Mouse (Mus musculus): ENCODE results near the gene Kif13a. TPM values are rescaled to one million over a fixed set of nuclear protein-coding genes. Genes with fewer than 3 reads are reported as not detected.

The Kif13a gene
- total RNA-seq, 2 experiments from 2014 or later, result 21.2 to 46.9 TPM

DNA sequence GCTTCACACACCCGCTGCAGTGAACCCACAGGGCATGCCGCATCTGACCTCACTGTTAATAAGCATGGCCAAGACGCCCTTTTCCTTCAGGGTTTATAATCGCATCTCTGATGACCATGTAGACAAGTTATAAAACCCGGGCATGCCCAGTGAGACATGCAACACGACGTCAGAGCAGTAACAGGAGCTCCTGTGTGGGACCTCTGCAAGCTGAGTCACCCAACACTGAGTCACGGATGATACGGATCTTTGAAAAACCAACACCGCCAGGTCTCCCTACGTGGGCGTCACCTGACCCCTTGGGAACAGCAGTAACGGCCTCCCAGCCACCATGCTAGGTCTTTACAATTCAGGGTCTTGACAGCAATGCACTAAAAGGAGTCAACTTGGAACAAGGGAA lies 89.0 kb downstream of the Kif13a start:
- no peak for ATAC-seq (ENCODE audit: poor library complexity, severe bottlenecking)

DNA sequence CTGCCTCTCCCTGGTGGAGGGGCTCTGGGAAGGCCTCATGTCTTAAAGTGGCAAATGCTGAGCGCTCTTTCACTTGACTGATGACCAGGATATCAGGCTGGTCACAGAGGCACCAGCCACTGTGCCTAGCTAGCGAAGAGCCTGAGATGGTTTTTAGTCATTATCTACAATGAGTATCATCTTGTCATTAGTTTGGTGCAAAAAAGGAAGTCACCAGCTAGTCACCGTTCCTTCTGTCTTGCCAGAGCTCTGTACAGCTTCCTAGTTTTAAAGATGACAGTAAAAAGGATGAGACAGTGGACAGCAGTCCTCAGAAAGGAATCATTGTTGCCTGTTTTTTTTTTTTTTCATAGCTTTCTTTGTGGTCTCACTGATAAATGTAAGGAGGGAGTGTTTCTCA lies 90.4 kb downstream of the Kif13a start:
- no peak for ATAC-seq (ENCODE audit: poor library complexity, severe bottlenecking)

DNA sequence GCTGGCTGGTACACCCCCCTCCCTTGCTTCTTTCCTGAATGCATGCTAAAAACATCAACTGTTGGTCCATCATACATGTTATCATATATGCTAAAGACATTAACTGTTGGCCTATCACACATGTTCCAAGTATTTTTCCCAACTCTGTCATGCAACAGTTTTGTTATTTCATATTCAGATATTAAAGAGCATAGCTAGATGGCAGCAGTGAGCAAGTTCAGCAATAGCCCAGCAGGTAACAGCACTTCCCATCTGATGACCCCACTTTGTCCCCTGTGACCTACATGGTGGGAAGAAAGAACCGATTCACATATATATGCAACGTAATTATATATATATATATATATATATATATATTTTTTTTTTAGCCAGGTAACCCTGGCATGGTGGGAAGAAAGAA lies 91.1 kb downstream of the Kif13a start:
- ATAC-seq (ENCODE audit: poor library complexity, severe bottlenecking), result no peak; the same call in 1 of the 2 replicates

DNA sequence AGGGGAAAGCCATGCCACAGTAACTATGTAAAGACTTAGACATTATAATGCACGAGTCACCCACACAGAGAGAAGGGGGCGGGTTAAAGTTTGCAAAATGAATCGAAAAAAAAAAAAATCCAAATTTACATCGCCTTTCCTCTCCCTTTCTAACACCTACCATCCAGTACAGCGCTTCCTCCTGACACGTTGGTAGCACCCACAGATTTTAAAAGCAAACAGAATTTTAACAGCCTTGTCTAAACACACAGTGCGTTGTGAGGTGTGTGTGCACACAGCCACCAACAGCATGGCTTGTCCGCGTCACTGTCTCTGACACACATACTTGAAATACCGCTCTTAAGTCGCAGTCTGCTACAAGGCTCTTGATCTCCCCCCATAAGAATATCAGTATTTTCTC lies 94.3 kb downstream of the Kif13a start:
- ATAC-seq (ENCODE audit: poor library complexity, severe bottlenecking), result no peak

DNA sequence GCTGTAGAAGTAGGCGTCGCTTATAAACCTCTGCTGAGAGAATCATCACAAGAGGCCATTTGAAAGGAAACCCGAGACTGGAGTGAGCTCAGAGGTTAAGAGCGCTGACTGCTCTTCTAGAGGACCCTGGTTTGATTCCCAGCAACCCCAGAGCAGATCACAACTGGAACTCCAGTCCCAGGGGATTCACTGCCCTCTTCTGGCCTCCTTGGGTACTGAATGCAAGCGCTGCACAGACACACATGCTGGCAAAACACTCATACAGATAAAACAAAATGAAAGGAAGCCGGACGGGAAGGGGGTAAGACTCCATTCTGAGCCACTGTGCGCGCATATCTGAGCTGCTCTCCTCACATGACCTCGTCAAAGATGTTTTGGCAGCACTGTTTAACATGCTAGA lies 94.9 kb downstream of the Kif13a start:
- no peak for ATAC-seq (ENCODE audit: poor library complexity, severe bottlenecking)

DNA sequence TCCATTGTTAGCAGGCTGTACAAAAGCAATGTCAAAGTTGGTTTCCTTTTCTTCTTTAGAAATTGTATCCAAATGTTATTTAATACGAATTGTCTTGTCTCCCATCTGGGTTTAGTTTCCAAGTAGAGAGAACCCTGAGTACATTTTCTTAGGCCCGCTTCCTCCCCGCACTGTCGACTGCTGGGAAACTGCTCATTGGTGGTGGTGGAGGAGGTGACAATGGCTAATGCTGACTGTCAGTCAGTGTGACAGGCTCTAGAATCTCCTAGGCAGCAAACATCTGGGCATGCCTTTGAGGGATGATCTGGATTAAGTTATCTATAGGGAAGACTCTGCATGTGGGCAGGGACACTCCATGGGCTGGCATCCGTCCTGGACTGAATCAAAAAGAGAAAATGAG lies 96.1 kb downstream of the Kif13a start:
- ATAC-seq (ENCODE audit: poor library complexity, severe bottlenecking), result no peak

DNA sequence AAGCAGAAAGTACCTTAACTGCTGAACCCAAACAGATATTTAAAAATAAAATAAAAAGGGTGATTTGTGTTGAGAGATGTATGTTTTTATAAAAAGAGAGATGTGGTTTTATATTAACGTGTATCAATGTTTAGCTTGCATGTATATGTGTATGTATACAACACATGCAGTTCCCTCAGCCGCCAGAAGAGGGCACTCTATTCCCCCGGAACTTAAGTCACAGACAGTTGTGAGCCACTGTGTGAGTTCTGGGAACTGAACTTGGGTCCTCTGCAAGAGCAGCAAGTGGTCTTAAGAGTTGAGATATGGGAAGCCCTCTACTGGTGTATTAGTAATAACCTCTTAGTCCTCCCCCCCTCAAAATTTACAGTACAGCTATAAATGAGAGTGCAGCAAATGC lies 96.7 kb downstream of the Kif13a start:
- ATAC-seq (ENCODE audit: poor library complexity, severe bottlenecking), result no peak

DNA sequence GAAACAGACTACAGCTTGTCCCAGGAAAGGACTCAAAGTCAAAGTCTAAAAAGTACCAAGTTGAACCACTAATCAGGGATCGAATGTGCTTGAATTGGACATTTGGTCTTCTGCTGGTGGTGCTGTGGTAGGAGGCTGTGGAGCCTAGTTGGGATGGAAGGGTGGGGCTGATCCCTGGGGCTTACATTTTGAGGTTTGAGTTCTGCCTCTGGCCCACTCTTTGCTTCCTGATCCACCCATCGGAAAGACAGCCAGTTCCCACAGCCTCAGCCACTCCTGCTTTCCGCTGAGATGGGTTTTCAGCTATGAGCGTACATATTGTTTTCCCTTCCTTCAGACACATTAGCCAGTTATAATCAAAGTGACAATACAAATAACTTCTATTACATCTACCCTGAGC lies 106.4 kb downstream of the Kif13a start:
- ATAC-seq (ENCODE audit: poor library complexity, severe bottlenecking), result no peak

DNA sequence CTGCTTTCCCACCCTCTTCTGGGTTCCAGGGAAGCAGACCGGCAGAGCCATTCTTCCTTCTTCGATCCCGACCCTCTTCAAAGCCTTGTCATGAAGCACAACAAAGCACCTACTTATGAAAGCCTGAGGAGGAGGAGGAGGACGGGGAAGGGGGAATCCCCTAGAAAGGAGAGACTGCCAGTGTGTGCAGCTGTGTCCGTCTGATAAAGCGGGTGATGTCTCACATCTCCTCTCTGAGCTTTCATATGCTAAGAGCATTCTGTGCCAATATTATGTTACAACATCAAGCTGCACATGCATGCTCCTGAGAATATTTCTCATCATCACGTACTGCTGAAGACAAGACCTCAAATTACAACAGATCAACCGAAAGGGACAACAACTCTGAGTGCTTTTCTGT lies 107.5 kb downstream of the Kif13a start:
- ATAC-seq (ENCODE audit: poor library complexity, severe bottlenecking), result no peak

DNA sequence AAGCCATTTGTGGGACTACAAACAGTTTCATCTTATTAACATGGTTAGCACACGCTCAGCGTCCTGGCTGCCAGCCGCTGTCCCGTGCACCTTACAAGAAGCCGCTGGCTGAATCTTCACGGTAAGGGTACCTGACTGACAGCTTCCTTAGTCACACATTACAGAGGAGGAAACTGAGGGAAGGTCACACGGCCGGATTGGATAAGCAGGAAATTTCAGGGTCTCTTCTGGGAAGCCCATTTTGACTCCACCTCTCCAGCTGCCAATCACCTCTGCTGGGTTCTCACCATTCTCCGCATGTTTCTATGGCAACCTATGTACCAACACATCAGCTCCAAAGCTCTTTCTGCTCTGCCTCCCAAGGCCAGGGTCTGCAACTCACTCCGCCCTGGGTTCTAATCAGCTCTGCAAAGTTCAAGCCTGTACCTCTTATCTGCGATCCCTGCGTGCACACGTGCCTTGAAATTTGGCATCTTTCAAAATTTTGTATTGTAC lies 109.9 kb downstream of the Kif13a start:
- no peak for ATAC-seq (ENCODE audit: poor library complexity, severe bottlenecking)

DNA sequence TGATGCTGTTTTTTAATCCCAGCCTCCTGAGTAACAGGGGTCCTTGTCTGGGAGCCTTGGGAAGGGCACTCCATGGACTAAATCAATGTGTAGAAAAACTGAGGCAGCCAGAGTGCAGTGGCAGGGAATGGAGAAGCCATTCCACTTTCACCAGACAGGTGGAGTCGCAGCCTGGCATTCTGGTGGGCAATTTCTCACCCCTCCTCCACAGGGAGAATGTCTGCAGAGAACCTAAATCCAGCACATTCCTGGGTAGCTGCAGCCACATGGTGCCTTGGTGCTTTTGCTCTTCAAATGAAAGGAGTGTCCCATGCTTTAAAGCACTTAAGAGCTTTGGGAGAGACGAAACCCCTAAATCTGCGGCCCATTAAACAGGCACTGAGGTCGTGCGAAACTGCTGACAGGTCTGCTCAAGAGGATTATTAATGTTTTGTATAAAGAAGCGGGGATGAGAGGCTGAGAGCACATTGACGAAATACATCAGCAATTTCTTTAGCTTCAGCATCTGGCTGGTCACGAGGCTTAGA lies 110.4 kb downstream of the Kif13a start:
- no peak for ATAC-seq (ENCODE audit: poor library complexity, severe bottlenecking)

DNA sequence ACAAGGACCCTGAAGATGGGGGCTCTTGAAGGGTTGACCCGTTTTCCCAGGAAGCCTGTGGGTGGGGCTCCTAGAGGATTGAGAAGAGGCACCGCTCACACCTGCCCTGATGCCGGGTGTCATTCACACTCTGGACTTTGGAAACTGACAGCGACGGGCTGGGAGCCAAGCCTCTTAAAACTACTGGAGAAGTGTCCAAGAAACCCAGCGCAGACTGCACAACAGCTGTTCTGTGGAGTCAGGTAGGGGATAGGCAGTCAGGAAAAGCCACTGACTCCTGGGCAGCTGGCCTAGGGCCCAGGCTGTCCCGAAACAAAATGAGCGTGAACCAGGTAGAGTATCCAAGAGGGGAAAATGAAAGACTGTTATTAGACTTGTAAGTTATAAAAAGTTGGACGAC lies 111.3 kb downstream of the Kif13a start:
- ATAC-seq (ENCODE audit: poor library complexity, severe bottlenecking), result no peak

DNA sequence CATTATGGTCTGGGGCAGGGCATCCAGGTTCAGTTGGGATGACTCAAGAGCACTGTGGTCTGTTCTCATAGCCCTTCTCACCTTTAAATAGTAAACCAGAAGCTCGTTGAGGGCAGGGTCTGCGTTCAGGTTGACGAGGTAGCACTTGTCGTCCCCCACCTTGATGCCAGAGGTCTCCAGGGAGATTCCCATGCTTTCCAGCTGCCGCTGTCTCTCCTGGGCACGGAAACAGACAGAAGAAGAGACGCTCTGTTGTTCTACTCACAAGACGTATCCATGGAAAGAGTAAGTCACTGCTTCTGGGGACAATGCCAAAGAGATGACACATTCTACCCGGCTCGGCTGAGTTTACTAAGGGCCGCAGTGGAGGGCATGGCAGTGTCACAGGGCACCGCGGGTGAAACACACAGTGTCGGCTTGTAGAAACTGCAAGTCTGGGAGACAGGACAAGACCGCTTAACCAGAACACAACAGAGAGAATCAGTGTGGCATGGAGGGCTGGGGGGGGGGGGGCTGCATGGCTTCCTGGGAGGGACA lies 117.0 kb downstream of the Kif13a start:
- no peak for ATAC-seq (ENCODE audit: poor library complexity, severe bottlenecking)

DNA sequence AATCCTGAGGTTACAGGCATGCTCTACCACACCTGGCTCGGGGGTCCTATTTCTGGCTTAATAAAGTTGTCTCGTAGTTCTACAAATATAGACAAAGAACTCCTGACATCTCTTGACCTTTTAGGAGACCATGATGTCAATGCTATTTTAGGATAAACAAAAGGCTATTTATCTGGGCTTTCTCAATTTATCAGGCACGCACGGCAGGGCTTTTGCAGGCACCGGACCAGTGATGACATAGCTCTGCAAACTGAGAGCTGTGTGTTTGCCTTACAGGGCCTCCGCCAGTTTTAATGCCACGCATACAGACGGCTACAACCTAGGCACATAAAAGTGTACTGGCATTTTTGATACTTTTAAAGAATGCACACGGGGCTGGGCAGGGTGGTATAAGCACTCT lies 118.0 kb downstream of the Kif13a start:
- no peak for ATAC-seq (ENCODE audit: poor library complexity, severe bottlenecking)

DNA sequence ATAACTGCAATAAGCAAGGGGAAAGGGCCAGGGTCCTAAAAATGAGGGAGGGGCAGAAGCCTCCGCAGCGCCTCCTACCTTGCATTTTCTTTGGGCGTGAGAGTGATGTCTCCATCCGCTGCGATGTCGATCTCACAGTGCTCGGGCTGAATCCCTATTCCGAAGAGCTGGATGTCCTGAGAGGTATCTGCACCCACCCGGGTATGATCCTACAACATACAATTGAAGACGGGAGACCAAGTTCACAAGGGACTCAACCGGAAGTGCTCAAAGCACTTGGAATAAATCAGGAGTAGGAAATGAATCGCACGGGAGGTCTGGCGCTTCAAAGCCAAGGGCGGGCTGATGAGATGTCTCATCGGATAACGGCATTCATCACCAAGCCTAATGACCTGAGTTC lies 119.1 kb downstream of the Kif13a start:
- no peak for ATAC-seq (ENCODE audit: poor library complexity, severe bottlenecking)

DNA sequence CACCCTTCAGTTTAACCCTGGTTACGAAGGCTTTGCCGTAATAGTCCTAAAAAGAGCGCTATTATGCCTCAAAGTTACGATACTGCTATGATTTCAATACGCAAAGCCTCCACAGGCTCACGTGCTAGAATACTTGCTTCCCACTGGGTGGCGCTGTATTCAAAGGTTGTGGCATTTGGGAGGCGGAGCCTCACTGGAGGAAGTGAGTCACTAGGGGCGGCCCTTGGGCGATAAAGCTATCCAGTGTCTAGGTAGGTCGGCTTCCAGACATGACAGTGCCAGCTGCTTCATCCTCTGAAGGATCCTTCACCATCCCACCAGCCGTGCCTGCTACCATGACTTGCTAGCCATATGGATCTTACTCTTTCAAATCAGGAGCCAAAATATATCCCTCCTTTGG lies 119.6 kb downstream of the Kif13a start:
- 0 out of 2 replicates have a peak, but pooled peaks have one; percentile 40 for ATAC-seq (ENCODE audit: poor library complexity, severe bottlenecking)

DNA sequence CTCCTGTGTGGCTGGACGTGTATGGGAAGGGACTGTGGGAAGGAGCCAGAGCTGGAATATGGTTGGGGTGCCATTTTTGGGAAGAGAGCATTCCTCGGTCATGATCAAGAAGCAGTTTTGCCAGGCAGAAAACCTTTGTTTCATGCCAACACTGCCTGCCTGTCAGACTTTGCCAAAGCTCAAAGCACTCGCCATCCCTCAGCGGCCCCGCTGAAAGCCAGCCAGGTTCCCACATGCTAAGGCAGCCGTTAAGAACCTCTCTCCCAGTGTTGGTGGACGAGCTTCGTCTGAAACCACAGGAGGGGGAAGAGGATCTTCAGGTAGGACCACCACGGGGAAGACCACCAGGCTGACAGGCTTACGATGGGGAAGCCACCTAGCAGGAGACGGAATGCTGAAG lies 121.8 kb downstream of the Kif13a start:
- ATAC-seq (ENCODE audit: poor library complexity, severe bottlenecking), result no peak

DNA sequence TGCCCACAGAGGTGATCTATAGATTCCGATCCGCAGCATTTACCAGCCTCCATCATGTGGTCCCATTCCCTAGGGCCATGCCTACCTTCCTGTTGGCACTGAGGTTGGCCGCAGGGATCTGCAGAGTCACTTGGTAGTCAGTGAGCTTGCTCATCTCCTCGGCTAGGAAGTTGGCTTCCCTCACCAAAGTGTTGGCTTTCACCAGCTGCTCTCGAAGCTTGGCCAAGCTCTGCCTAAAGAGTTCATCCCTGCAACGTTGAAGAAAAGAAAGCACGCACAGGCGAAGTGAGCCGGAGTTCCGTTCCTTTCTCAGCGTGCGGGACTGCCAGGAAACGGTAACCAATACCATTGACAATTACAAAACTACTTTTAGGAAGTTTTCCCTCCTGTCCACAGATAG lies 128.5 kb downstream of the Kif13a start:
- no peak for ATAC-seq (ENCODE audit: poor library complexity, severe bottlenecking)

DNA sequence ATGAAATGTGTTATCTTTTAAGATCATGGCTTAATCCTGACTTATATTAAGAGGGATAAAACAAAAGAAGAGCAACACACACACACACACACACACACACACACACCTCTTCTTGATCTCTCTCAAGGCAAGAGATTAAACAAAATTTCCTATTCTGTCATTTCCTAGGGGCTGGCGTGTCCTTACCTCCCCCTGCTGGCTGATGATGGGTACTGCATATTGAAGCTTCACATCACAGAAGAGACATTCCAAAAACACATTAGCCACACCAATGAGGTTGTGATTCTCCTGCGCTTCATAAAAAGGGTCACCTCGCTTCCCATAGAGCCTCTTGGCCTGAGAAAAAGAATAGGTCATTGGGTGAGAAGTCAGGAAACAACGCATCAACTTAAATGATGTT lies 131.5 kb downstream of the Kif13a start:
- ATAC-seq (ENCODE audit: poor library complexity, severe bottlenecking), result peak; percentile 81

DNA sequence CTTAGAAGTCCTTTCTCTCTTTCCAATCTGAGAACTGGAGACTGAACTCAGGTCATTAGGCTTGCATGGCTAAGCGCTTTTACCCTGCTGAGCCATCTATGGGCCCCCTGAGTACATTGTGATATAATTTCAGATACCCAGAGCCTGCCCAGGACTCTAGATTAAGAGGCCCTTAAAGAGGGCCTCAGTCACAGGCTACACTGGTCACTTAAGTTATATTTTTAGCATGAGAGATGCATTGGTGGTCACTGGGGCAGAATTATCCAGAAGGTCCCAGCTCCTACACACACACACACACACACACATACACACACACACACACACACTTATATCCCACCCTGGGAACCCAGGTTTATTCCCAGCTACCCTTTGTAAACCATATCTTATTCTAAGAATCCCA lies 133.3 kb downstream of the Kif13a start:
- no peak for ATAC-seq (ENCODE audit: poor library complexity, severe bottlenecking)

DNA sequence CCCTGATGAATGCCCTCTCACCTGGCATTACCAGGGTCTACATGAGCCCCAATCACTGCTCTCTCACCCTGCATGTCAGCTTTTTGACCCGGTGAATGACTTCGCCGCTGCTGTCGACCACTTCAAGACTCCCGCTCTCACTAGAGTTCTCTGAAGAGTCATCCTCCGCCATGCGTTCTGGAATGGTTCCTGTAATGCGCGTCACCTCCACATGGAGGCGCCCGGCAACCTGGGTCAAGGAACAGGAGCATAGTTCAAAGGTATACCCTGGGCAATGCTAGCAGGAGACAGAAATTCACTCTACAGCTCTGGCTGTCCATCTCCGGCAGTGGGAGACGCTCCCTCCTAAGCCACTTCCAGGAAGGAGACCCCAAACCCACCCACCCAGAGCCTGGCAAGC lies 135.8 kb downstream of the Kif13a start:
- ATAC-seq (ENCODE audit: poor library complexity, severe bottlenecking), result 0 out of 2 replicates have a peak, but pooled peaks have one; percentile 30

DNA sequence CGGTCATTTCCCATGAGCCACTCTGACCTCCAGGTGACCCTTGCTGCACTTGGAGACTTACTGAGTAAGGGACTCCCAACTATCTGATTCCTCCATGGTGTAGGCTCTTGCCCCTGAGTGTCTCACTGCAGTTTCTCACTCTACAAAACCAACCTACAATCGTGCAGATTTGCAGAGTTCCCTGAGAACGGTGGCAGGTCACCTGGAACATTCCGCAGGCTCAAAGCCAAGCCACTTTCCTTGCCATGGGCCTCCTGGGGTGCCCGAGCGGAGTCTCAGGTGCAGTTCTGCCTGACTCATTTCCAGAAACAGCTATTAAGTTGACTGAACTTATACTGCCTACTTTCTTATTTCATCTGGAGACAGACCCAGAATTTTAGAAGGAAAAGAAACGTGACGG lies 141.2 kb downstream of the Kif13a start:
- ATAC-seq (ENCODE audit: poor library complexity, severe bottlenecking), result no peak

DNA sequence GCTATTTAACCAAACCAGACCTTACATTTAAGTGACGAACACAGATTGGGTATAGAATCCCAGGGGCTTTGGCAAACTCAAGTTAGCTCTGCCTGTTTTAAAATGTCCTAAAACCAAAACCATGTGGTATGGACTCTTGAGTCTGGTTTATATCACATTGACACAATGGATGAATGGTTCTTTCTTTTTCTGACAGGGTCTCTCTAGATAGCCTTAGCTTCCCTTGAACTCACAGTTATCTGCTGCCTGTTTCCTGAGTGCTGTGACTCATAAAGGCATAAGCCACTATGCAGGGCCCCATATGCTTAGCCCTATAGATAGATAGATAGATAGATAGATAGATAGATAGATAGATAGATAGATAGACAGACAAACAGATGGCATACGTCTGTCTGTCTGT lies 142.8 kb downstream of the Kif13a start:
- ATAC-seq (ENCODE audit: poor library complexity, severe bottlenecking), result no peak

All from megakaryocyte, adult 5-6 weeks (primary cell).